Mouse (Mus musculus) R1 (cell line): ENCODE measurements at regions not wholly inside any gene's neighbourhood (a gene's known extent, or its start where the extent isn't known, plus 50 kb on each side); places are given as distances from the start of the nearest gene placed in this dataset.
A peak's percentile ranks its signal among the peaks of the same experiment; 100 is the strongest.

ENCODE experiments used
- DNase-seq: peaks from one replicate; pipeline ENCODE4 v3.0.0-alpha.2; 2018; ENCODE audit warnings: low read depth, low spot score

DNA sequence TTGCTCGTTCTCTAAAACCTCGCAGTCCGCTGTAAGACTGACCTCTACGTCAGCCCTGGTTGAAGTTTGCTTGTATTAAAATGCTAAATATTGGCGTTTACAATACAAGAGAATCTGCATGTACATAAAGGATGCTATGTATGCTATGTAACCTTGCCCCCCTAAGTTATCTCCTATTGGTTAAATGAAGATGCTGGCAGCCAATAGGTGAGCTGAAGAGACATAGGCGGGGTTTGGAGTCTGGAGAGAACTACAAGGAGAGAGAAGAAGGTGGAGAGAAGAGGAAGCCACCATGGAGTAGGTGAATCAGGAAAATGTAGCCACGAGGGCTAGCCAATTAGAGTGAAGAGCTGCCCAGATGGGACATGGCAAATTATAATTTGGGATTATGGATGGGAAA lies 214.0 kb upstream of the Amigo2 start:
- peak; percentile 84 for DNase-seq

DNA sequence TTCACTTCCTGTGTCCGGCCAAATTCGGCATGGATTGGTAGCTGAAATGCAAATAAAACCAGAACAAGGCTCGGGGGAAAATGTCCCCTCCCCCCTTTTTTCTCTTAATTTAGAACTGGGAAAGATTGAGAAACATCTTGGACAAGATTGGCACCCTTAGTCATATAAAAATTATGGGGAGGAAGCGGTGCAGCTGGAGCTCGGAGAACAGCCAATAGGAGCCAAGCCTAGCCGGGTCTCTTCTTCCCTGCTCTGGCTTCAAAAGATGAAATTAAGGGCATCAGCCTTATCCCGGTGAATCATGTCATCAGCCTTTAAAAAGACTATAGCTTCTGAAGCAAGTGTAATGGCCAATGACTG lies 213.3 kb upstream of the Amigo2 start:
- no peak for DNase-seq

DNA sequence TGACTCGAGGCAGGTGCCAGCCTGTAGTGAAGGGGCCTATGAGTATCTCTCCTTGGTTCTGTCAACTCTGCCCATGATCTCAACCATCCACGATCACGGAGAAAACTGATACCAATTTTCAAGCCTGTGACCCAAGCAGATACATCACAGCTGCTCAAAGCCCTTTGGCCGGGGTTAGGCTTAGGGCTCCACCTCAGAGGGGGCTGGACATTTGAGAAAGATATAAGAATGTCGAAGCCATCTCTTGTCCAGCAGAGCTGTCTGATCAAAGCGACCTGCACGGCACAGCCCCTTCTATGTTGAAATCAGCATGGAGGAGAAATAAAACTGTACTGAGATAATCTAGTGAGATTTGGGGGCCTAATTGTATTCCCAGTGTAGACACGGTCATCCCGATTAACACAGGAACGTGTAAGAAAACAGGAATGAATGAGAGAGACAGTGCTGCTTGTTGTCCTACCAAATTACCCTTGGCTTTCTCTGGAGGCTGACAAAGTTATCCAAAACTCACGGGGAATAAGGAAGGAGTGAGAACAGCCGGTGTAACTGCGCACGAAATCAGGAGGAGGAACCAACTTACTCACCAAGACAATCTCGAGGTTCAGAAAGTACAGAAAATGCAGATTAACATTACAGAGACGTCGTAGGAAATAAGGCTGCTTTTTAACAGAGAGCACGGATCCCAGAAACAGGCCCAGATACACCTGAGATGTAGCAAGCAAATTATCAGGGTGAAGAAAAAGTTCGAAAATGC lies 212.7 kb upstream of the Amigo2 start:
- no peak for DNase-seq

DNA sequence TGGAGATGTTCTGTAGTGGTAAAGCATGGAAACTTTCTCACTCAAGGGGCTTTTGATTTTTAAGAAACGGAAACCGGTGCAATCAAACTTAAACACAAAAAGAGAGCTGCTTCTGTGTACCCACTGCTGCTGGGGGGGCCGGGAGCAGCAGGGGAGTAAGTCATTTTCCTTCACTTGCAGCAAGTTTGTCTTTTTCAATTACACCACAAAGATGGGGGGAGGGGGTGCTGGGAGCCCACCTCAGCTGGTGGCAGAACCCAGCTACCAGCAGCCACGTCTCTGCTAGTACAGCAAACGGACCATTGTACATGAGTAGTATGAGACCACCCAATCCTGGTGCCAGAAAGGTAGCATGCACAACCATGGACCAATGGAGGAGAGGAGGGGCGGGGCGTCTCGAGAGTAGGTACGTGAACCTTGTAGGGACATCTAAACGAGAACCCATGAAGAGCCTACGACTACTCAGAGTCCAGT lies 211.7 kb upstream of the Amigo2 start:
- DNase-seq: peak; percentile 82

DNA sequence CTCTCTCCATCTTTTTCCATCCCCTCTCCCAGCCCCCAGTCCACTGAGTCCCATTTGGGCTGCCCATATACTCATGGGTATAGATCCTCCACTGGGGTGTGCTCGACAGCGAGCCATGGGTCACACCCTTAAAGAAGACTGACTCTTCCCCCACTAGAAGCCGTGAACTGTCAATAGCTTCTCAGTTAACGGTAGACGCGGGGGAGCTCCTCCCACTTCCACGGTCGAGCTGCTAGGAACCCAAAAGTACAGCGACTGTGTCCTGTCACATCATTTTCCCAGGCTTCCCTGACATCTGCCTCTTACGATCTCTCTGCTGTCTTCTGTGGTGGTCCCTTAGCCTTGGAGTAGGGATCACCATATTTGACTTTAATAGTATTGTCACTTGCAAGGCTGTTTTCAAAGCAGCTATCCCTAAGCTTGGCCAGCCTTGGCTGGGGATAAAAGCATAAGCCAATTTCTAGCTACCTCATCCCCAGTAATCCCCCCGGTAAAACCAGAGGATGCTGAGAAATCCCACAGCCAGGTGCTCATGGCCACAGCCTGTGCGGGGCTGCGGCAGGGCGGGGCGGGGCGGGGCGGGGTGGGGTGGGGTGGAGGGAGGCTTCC lies 211.2 kb upstream of the Amigo2 start:
- no peak for DNase-seq

DNA sequence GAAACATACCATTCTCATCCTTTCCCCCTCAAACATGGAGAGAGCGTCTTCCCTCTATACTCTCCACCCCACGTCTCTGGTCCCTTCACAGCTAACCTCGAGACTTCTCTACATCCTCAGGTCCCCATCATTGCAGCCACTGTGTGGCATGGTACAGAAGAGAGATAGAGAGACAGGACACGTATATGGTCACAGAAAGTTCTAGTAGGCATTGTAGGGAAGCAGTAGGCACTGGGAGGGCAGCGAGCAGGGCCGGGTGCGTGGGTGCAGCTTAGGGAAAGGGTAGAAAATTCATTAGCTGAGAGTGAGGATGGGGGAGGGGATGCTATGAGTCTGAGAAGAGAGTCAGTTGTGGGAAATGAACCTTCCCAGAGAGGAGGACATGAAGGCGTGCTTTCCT lies 210.4 kb upstream of the Amigo2 start:
- no peak for DNase-seq

DNA sequence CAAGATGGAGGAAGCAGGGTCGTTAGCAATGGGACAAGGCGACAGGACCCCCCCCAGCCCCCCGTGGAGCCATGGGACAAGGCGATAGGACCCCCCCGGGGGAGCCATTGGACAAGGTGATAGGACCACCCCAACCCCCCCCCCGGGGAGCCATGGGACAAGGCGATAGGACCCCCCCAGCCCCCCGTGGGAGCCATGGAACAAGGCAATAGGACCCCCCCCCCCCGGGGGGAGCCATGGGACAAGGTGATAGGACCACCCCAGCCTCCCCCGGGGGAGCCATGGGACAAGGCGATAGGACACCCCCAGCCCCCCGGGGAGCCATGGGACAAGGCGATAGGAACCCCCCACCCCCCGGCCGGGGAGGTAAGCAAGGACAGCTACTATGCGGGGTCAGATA lies 209.9 kb upstream of the Amigo2 start:
- DNase-seq: no peak

DNA sequence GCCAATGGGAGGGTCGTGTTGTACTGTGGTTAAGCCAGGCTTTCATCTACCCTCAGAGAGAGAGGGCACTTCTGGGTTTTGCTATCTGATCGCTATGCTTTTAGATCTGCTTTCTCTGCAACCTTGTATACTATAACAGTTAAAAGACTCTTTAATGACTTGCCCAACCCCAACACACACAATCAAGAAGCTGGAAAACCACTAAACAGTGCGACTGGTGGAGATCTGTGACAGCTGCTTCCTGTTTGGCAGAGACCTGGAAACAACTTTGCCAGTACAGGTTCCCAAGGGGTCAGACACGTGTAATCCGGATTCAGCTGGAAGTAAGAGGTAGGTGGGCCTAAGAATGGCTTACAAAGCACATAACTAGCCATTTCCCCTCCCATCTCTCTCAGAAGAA lies 208.6 kb upstream of the Amigo2 start:
- DNase-seq: no peak

DNA sequence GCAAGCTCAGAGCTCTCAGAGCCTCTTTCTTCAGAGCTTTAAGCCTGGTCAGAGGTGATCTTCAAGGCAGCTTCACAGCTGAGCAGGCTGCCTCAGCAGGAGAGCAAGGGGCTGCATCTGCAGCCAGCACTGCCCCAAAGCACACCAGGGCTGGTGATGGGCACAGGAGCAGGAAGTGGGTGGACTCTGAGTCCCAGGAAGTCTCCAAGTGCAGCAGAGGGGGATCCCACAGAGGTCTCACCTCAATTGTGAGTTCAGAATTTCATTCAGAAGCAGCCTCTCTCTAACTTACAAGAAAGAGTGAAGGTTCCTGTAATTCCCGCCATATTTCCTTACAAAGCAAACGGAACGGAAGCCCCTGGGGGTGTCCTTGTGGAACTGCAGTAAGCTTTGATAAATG lies 202.6 kb upstream of the Amigo2 start:
- peak; percentile 41 for DNase-seq

DNA sequence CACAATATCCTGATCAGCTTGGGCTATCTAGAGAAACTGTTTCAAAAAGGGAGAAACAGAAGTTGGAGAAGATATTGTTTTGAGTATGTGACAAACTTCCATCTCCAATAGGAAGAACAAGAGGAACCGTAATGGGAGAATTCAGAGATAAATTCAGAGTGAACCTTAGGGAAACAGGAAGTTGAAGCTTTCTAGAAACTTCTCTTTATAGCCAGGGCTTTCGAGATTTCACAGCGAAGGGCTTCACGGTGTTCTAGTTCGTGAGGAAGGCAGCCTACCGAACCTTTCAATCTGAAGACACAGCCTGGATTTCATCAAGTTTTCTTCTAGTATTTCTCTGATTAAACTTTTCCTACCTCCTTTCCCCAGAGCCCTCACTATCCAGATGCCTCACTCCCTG lies 201.9 kb upstream of the Amigo2 start:
- DNase-seq: no peak

DNA sequence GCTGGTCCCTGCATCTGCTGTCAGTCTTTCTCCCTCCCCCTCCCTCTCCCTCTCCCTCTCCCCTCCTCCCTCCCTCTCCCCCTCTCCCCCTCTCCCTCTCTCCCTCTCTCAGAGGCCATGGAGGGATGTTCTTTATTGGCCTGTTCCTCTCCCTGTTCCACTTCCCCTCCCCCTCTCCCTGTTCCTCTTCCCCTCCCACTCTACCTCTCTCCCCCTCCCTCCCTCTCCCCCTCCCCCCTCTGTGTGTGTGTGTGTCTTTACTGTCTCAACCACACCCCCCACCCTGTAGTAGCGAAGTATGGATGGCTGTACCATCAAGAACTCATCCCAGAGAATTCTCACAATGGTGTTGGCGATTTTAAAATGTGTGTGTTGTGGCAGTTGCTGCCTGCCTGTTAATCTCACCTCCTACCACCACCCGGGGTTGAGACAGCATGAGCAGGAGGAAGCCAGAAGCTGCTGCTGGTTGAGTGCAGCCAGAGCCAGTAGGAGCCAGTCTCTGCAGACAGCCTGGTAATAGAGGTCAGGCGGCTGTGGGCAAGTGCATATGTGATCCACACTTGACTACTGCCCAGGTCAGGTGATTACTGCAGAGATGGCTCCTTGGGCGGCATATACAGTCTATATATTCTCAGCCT lies 201.3 kb upstream of the Amigo2 start:
- peak; percentile 63 for DNase-seq

DNA sequence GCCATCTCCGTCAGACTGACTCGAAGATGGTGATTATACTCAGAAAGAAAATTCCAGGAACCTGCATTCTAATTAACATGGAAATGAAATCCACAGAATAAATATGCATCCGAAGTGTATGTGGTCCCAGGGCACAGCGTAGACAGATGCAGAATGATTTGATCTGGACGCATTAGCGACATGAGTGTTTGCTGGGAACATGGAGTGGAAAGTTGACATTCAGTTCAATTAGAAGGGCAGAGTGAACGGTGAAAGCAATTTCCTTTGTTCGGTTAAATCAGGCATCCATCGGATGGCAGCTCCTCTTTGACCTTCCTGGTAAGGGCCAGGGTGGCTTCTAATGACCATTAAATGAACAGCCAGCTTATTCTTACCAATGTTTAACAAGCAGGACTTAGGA lies 199.1 kb upstream of the Amigo2 start:
- DNase-seq: no peak

DNA sequence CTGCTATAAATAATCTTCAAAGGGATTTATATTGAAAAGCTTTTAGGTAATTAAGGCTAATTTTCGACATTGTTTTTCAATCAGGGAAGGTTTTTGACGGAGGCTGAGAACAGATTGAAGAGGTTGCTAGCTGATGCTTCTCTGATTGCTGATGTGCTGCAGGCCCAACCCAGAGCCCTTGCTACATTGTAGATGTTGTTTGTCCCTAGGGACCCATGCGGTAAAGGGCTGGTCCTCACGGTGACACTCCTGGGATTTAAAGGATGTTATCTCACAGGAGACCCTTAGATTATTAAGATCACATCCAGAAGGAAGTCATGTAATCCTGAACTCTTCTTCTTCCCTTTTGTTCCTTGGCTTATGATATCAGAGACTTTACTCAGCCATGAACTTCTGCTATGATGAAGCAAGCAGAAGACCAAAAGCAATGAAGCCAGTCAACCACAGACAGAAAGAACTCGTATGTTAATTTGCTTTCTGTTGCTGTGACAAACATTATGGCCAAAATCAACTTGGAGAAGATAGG lies 191.2 kb upstream of the Amigo2 start:
- DNase-seq: no peak
